Mouse (Mus musculus) liver, adult 2 months (tissue): Measurements from ENCODE around the gene Asb16.

ENCODE experiments used
- CTCF ChIP-seq: fragments of 200-500 bp; IDR thresholded peaks from 2 replicates; pipeline ENCODE4 v1.5.1; 2011; ENCODE audit warnings: low read depth, low read length, control low read depth
- POLR2A ChIP-seq: fragments of 200-500 bp; IDR thresholded peaks from 2 replicates; pipeline ENCODE4 v1.6.1; 2011; ENCODE audit warnings: low read length, control low read depth; ENCODE audit not compliant: insufficient read depth; ENCODE audit errors: extremely low read depth

GRCm38 (mm10) chr11:102323516-102323915, 55.0 kb downstream of the Asb16 start:
- no peak for TF ChIP-seq POLR2A
- TF ChIP-seq CTCF: no peak
